Mouse (Mus musculus) forebrain, embryonic 14.5 days (tissue): ENCODE results near the gene Stat4. TPM values are rescaled to one million over a fixed set of nuclear protein-coding genes. Genes with fewer than 3 reads are reported as not detected.

ENCODE experiments used
- ATAC-seq: fragments of 200-750 bp; cut with Nextera tagmentation; 2 replicates; pipeline ENCODE4 v1.8.0; 2017; ENCODE audit warnings: mild to moderate bottlenecking, moderate library complexity
- DNase-seq: peaks from one replicate; pipeline ENCODE4 v3.0.0-alpha.2; 2015; ENCODE audit warnings: low spot score
- H3K27ac ChIP-seq: fragments of 300-500 bp; sonication (generic); 2 replicates; pipeline ENCODE4 v1.5.1; 2014; ENCODE audit warnings: low read depth, mild to moderate bottlenecking, control low read depth, low read length, moderate library complexity
- H3K27me3 ChIP-seq: fragments of 300-500 bp; sonication (generic); replicated peaks from 2 replicates; pipeline ENCODE4 v1.6.1; 2014; ENCODE audit warnings: low read length, control low read depth, mixed read lengths; ENCODE audit not compliant: control insufficient read depth, insufficient read depth
- H3K36me3 ChIP-seq: fragments of 300-500 bp; sonication (generic); 2 replicates; pipeline ENCODE4 v1.6.1; 2014; ENCODE audit warnings: low read length, control low read depth; ENCODE audit not compliant: control insufficient read depth, insufficient read depth
- H3K4me1 ChIP-seq: fragments of 300-500 bp; sonication (generic); 2 replicates; pipeline ENCODE4 v1.6.1; 2014; ENCODE audit warnings: antibody characterized with exemption, low read length, control low read depth; ENCODE audit not compliant: control insufficient read depth, insufficient read depth
- H3K4me2 ChIP-seq: fragments of 300-500 bp; sonication (generic); 2 replicates; pipeline ENCODE4 v1.6.1; 2014; ENCODE audit warnings: mild to moderate bottlenecking, control low read depth, low read length
- H3K4me3 ChIP-seq: fragments of 300-500 bp; sonication (generic); 2 replicates; pipeline ENCODE4 v1.5.1; 2014; ENCODE audit warnings: low read depth, low read length, control low read depth
- H3K9ac ChIP-seq: fragments of 300-500 bp; sonication (generic); 2 replicates; pipeline ENCODE4 v1.6.1; 2014; ENCODE audit warnings: mild to moderate bottlenecking, low read length, control low read depth, moderate library complexity
- H3K9me3 ChIP-seq: fragments of 300-500 bp; sonication (generic); replicated peaks from 2 replicates; pipeline ENCODE4 v1.6.1; 2016; ENCODE audit warnings: low read length, control low read depth, mixed read lengths; ENCODE audit not compliant: control insufficient read depth
- WGBS: fragments of 180-500 bp; shearing (Covaris S2); extraction: QIAGEN DNeasy Blood & Tissue Kit; methylation state at CpG from one replicate; pipeline ENCODE4 v1.1.7; 2014; 5-methylcytosine and 5-hydroxymethylcytosine counted together
- polyA plus RNA-seq: library from polyadenylated mRNA; unstranded; fragments of >200 nt; fragmentation: Nextera tagmentation; extraction: Ambion mirVana; gene quantifications from 2 replicates; pipeline ENCODE4 v1.2.1, GENCODE M21; 2014

The Stat4 gene
- polyA plus RNA-seq, 1 experiment from 2014 or later = 1.6 TPM

- ATAC-seq = no peak
- no peak overlapping the region for H3K27ac ChIP-seq
- H3K27me3 ChIP-seq = no peaks in the 10 kb centered on the region
- no peak overlapping the region for H3K9ac ChIP-seq
- WGBS = 73% methylated on average over 3 of the region's 3 CpGs
- no peak for DNase-seq
- H3K4me3 ChIP-seq = no peak overlapping the region
- no peaks in the 10 kb centered on the region for H3K9me3 ChIP-seq
- H3K4me2 ChIP-seq = no peak overlapping the region
- no peaks in the 10 kb centered on the region for H3K36me3 ChIP-seq
- peaks cover 8% of the 10 kb centered on the region; the same call in 1 of the 2 replicates for H3K4me1 ChIP-seq
These were observed 24.3 kb downstream of the Stat4 start for GRCm38 (mm10) chr1:52011227-52011626.

- ATAC-seq (no peak), DNase-seq (no peak)
- Histone ChIP-seq H3K4me2 (no peak overlapping the region), H3K27ac (no peak overlapping the region), H3K9me3 (no peaks in the 10 kb centered on the region), H3K9ac (no peak overlapping the region), H3K36me3 (no peaks in the 10 kb centered on the region), H3K27me3 (no peaks in the 10 kb centered on the region), H3K4me3 (no peak overlapping the region), H3K4me1 (peaks cover 8% of the 10 kb centered on the region; the same call in 1 of the 2 replicates)
These were observed 25.3 kb downstream of the Stat4 start for GRCm38 (mm10) chr1:52012231-52012630.

GRCm38 (mm10) chr1:52012757-52013156 is 25.8 kb downstream of the Stat4 start:
- Histone ChIP-seq H3K36me3 (no peaks in the 10 kb centered on the region), H3K9me3 (no peaks in the 10 kb centered on the region), H3K27ac (no peak overlapping the region), H3K9ac (no peak overlapping the region), H3K27me3 (no peaks in the 10 kb centered on the region), H3K4me1 (peaks cover 8% of the 10 kb centered on the region; the same call in 1 of the 2 replicates), H3K4me3 (no peak overlapping the region), H3K4me2 (no peak overlapping the region)
- ATAC-seq (no peak), DNase-seq (no peak)
- 72% methylated on average over 7 of the region's 7 CpGs for WGBS

- no peaks in the 10 kb centered on the region for H3K27me3 ChIP-seq
- H3K4me3 ChIP-seq = no peak overlapping the region
- DNase-seq (no peak), ATAC-seq (no peak)
- H3K4me2 ChIP-seq = no peak overlapping the region
- no peak overlapping the region for H3K9ac ChIP-seq
- no peaks in the 10 kb centered on the region for H3K4me1 ChIP-seq
- no peaks in the 10 kb centered on the region for H3K36me3 ChIP-seq
- H3K27ac ChIP-seq = no peak overlapping the region
- 82% methylated on average over 4 of the region's 4 CpGs for WGBS
- H3K9me3 ChIP-seq = no peaks in the 10 kb centered on the region
These were observed 32.7 kb downstream of the Stat4 start for GRCm38 (mm10) chr1:52019621-52020020.

GRCm38 (mm10) chr1:52021936-52022725 is 35.2 kb downstream of the Stat4 start:
- Histone ChIP-seq H3K27me3 (no peaks in the 10 kb centered on the region), H3K9ac (no peak overlapping the region), H3K4me1 (no peaks in the 10 kb centered on the region), H3K4me3 (no peak overlapping the region), H3K27ac (no peak overlapping the region), H3K4me2 (no peak overlapping the region), H3K36me3 (no peaks in the 10 kb centered on the region), H3K9me3 (no peaks in the 10 kb centered on the region)
- 88% methylated on average over 4 of the region's 4 CpGs for WGBS
- ATAC-seq = no peak
- no peak for DNase-seq

- Histone ChIP-seq H3K9me3 (no peaks in the 10 kb centered on the region), H3K36me3 (no peaks in the 10 kb centered on the region), H3K4me1 (no peaks in the 10 kb centered on the region), H3K9ac (no peak overlapping the region), H3K27ac (no peak overlapping the region), H3K4me3 (no peak overlapping the region), H3K4me2 (no peak overlapping the region), H3K27me3 (no peaks in the 10 kb centered on the region)
- ATAC-seq (no peak), DNase-seq (no peak)
- 95% methylated on average over 5 of the region's 5 CpGs for WGBS
These were observed 41.7 kb downstream of the Stat4 start for GRCm38 (mm10) chr1:52028686-52029085.

GRCm38 (mm10) chr1:52034816-52035752 is 48.1 kb downstream of the Stat4 start:
- Histone ChIP-seq H3K27ac (no peak overlapping the region), H3K4me2 (no peak overlapping the region), H3K9ac (no peak overlapping the region), H3K36me3 (no peaks in the 10 kb centered on the region), H3K4me1 (peaks cover 7% of the 10 kb centered on the region), H3K4me3 (no peak overlapping the region), H3K27me3 (no peaks in the 10 kb centered on the region), H3K9me3 (no peaks in the 10 kb centered on the region)
- 90% methylated on average over 12 of the region's 12 CpGs for WGBS
- ATAC-seq (no peak), DNase-seq (no peak)

GRCm38 (mm10) chr1:52039151-52039550 is 52.2 kb downstream of the Stat4 start:
- Histone ChIP-seq H3K9ac (no peak overlapping the region), H3K27me3 (no peaks in the 10 kb centered on the region), H3K9me3 (no peaks in the 10 kb centered on the region), H3K36me3 (no peaks in the 10 kb centered on the region), H3K27ac (no peak overlapping the region), H3K4me1 (peaks cover 7% of the 10 kb centered on the region), H3K4me3 (no peak overlapping the region), H3K4me2 (no peak overlapping the region)
- DNase-seq (peak; percentile 48), ATAC-seq (no peak; the same call in 1 of the 2 replicates)
- 47% methylated on average over 7 of the region's 7 CpGs for WGBS
